Mouse (Mus musculus) mouse trophoblast stem cell (cell line): Measurements from ENCODE around the gene Gucy2e.

Source experiments
- in situ Hi-C, 2 experiments: fragments of 300-500 bp; cut with MseI, MboI; formaldehyde crosslinking; loops; 2 replicates in 1 of 2; 3 replicates in 1 of 2; pipeline ENCODE4 v1.15.1; 2025

Gucy2e gene

GRCm38 (mm10) chr11:69244911-69245310 is 8.1 kb upstream of the Gucy2e start:
- in situ Hi-C loops = loop anchor here (5.0 kb wide), 1 partner anchor 53 kb away; no protein-coding TSS in a partner anchor

- in situ Hi-C loops = no loop called here
These were observed 543 bp downstream of the Gucy2e start for GRCm38 (mm10) chr11:69236061-69236925.

DNA sequence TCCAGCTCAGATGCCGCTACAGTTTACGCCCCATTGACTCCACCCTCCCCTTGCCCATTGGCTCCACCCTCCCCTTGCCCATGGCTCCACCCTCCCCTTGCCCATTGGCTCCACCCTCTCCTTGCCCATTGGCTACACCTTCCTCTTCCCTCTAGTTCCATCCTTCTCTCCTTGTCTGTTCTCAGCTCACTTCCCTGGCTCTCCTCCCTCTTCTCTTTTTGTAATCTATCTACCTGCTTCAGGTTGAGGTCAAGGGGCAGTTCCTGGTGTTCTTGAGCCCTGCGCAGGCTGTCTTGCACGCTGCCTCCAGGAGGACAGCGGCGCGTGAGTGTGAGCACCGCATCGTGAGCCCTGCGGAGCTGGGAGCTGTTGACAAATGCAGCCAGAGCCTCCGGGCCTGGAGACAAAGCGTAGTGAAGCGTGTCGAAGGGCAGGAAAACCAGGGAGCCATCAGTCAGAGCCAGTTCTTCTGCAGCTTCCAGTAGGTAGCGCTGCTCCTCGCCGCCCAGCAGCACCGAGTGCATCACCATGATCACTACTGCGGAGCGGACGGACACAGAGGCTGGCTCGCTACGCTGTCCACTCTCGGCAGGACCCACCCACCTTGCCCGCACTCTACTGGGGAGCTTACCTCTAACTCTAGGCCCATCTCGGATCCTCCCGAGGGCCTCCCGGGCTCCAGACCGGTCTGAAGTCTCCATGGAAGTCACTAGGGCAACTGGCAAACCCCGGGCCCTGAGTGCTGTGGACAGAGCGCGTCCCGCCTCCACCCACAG is 1.4 kb downstream of the Gucy2e start:
- in situ Hi-C loops = no loop called here

DNA sequence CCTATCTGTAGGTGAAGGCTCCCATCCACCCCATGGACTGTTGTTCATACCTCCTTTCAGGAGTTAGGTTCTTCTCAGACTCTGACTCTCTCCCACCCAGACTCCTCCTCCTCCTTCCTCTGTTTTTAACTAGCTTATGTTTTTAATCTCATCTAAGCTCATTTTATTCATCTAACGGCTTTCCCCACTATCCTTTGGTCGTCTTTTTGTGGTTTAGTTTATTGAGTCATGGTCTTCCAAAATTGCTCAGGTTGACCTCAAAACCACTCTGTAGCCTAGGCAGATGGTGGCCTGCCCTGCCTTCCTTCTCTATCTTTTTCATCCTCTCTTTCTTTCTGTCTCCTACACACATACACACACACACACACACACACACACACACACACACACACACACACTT is 3.7 kb downstream of the Gucy2e start:
- in situ Hi-C loops = no loop called here

- in situ Hi-C loops = no loop called here
These were observed 6.4 kb downstream of the Gucy2e start for GRCm38 (mm10) chr11:69230420-69230819.

GRCm38 (mm10) chr11:69225715-69226114 is 11.1 kb downstream of the Gucy2e start:
- in situ Hi-C loops = no loop called here

GRCm38 (mm10) chr11:69223101-69223500 is 13.7 kb downstream of the Gucy2e start:
- in situ Hi-C loops = no loop called here

DNA sequence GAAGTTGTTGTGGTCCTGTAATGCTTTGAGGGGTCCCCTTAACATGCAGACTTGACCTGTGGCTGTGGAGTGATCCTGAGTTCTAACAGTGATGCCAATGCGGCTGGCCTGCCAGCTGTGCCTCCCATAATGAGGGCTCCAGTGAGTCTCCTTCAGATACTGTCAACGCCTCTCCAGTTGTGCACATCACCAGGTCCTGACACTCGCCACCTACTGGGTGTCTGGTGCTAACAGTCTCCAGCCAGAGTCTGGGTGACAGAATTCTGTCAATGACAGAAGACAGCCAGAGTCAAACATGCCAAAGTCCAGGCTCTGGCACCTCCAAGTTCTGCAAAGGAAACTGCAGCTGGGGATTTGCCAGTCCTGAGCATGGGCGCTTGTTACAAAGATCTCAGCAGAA is 15.8 kb downstream of the Gucy2e start:
- in situ Hi-C loops = no loop called here

- in situ Hi-C loops = no loop called here
These were observed 18.2 kb downstream of the Gucy2e start for GRCm38 (mm10) chr11:69218661-69219060.

DNA sequence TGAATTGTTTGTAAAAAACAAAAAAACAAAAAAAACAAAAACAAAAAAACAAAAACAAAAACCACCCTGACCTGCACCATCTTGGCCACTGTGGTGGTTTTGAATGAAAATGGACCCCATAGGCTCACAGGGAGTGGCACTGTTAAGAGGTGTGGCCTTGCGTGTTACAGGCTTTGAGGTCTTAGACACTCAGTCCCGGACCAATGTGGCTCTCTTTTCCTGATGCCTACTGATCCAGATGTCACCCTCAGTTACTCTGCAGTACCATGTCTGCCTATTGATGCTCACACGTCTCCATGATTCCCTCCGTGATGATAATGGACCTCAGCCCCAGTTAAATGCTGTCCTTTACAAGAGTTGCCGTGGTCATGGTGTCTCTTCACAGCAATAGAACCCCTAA is 19.4 kb downstream of the Gucy2e start:
- in situ Hi-C loops = no loop called here

GRCm38 (mm10) chr11:69211431-69211830 is 25.4 kb downstream of the Gucy2e start:
- in situ Hi-C loops = no loop called here

GRCm38 (mm10) chr11:69202469-69203230 is 34.2 kb downstream of the Gucy2e start:
- in situ Hi-C loops = no loop called here

DNA sequence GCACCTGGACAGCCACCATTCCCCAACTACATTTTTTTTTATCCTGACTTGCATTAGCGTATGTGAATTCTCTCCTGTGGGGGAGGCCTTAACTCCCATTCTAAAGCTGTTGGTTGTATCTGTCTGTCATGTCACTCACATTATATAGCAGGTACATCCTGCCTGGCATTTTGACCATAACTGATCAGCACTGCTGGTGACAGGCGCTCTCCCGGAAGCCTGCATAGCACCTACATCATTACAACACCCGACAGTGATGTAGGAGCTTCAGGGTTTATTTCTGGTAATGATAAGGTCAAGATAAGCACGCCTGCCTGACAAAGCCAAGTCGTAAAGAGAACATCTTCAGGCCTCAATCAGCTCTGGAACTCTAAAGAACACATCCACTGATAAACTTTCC is 36.6 kb downstream of the Gucy2e start:
- in situ Hi-C loops = no loop called here

- in situ Hi-C loops = no loop called here
These were observed 37.6 kb downstream of the Gucy2e start for GRCm38 (mm10) chr11:69199251-69199650.

GRCm38 (mm10) chr11:69197743-69198142 is 39.1 kb downstream of the Gucy2e start, which contains the start of gene Alox8:
Gene Alox8 (minus strand): TSS chr11:69197843.
- in situ Hi-C loops = no loop called here

DNA sequence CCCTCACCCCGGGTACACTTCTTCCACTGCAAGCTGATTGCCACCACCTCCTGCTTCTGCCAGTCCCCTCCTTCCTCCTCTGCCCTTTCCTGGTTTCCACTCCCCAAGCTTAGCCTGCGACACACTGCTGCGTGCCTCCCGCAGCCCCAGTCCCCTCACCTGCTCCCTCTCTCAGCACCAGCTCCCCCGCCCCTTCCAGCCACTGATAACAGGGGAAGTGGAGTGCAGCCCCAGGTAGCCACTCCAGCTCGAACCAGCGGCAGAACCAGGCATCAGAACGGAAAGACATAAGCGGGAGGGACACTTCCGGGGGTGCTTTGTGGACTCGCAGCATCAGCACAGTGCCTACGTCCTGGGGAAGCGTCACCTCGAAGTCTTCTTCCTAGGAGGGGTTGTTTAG is 39.6 kb downstream of the Gucy2e start:
- in situ Hi-C loops = no loop called here

DNA sequence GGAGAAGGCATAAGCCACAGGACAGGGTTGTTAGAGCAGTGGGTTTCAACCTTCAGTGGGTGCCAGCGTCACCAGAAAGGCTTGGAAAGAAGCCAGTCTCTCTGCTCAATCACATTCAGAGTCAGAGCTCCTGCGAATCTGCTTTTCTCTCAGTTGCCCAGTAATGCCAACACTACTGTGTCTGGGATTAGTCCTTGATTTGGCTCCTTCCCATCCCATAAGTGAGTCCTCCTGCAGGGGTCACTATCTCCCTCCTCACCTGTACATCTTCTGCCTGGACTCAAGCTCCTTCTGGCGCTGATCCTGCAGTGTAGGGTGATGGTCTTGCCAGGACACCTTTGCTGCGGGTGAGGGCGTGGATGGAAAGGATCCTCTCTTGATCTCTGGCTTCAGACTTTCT is 40.1 kb downstream of the Gucy2e start:
- in situ Hi-C loops = no loop called here

DNA sequence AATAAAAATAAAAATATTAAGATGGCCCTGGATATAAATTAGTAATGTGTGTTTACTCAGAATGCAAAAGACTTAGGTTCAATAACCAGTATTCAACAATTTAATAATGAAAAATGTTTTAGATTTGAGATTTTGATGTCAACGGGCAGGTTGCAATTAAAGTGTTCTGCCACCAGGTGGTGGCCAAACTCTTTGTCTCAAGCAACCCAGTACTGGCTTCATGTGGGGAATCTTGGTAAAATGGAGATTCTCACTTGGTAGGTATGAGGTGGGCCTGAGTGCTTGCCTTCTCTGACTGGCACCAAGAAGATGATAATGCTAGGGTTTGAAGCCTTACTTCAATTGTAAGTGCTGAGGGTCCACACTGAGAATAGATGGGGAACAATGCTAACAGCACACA is 44.0 kb downstream of the Gucy2e start:
- in situ Hi-C loops = loop anchor here (5.0 kb wide), 2 partner anchors 49 to 54 kb away; no protein-coding TSS in a partner anchor

GRCm38 (mm10) chr11:69185936-69186335 is 50.9 kb downstream of the Gucy2e start:
- in situ Hi-C loops = no loop called here

DNA sequence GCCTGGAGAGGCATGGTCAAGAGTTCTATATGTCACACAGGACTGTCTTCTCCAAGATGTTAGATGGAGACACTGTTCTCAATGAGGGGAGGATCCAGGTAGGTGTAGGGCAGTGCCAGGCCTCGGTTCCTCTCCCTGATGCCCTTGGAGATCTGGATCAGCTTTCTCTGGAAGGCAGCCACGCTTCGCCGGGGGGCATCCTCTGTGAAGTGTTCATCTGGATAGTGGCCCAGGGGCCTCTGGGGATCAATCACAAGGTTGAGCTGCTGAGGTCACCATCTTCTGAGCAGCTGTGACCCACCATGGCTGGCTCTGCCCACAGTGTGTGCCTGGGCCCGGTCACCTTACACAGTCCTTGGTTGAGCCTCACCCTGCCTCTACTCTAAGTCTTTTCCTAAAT is 51.8 kb downstream of the Gucy2e start:
- in situ Hi-C loops = no loop called here

- in situ Hi-C loops = no loop called here
These were observed 56.7 kb downstream of the Gucy2e start for GRCm38 (mm10) chr11:69180120-69180519.

DNA sequence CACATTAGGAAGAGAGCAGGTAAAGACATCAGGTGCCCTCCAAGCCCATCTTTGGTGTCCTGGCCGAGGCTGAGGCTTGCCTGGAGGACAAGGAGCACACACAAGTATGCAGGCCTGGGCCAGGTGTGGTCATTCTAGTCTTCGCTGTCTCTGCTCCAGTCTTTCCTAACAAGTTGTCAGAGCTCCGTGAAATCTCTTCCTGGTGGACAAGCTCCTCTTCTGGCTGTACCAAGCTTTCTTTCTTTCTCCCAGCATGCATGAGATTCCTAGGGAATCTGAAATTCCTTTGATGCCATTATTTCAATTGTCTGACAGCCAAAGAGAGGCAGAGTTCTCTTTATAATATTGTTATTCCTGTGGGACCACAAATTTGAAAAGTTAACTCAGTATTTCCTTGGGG is 57.3 kb downstream of the Gucy2e start:
- in situ Hi-C loops = no loop called here
